Mouse (Mus musculus) c-Kit-negative CD71-positive TER-119-positive erythroid progenitor cells, embryonic 14.5 days (primary cell): ENCODE results near the gene B4galt3.
"Not testable (repeated sequence)": the region's sequence is repeated elsewhere in the genome, so short reads cannot be mapped to it uniquely, and the experiment has no call there.

ENCODE experiments used
- DNase-seq: peaks from one replicate; pipeline ENCODE4 v3.0.0-alpha.2; 2013; ENCODE audit warnings: low read depth, low spot score

B4galt3 gene

DNA sequence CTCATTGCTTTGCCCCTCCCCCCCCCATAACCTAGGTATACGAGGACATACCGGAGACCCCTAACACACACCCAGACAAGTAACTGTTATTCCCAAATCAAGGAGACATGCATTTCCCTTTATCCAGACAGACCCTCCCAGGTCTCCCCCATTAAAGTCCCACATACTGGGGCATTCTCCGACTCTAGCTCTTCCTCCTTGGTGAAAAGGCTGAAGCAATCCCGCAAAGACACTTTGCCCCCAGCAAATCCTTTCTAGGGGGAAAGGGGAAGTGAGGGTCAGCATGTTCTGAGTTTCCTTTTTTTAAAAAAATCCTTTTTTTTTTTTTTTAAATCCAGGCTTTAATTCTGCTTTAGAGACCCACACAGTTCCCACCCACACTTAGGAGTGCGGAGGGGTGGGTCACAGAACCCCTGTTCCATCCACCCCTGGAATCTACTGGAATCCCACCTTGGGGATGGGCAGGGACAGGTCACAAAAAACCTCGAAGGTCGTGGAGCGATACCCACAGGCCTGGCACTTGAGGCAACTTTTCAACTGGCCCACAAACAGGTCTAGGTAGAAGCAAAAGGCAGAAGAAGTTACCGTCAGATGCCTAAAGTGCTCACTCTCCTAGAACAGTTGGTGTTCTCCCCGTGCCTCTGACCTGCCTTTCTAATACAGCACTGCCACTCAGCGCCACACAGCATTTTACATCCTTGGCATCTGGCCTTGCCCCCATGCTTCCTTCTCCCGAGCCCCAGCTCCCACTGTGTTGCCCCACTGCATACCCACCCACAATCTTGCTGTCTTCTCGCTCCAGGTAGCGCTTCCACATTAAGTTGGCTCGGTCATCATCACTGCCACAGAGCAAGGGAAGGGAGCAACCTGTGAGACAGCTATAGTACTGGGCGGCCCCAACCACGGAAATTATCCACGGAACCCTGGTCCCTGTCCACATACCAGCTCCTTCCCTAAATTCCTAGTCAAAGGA is 13.3 kb downstream of the B4galt3 start:
- no peak for DNase-seq

DNA sequence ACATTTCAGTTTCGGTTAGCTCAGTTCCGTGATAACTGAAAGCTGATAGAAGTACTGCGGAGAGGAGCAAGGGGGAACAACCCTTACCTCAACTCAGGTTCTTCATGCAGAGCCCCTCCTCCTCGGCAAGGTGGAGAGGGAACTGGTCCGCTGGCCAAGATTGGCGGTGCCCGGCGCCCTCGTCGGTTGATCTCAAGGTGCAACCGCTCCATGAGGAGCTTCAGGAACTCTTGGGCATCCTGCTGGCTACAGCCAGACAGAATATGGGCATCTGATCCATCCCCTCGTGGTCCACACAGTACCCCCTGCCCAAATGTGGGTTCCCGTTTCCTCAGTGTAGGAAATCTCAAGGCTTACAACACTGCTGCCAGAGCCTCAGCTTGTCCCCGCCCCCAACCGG is 14.4 kb downstream of the B4galt3 start:
- no peak for DNase-seq

DNA sequence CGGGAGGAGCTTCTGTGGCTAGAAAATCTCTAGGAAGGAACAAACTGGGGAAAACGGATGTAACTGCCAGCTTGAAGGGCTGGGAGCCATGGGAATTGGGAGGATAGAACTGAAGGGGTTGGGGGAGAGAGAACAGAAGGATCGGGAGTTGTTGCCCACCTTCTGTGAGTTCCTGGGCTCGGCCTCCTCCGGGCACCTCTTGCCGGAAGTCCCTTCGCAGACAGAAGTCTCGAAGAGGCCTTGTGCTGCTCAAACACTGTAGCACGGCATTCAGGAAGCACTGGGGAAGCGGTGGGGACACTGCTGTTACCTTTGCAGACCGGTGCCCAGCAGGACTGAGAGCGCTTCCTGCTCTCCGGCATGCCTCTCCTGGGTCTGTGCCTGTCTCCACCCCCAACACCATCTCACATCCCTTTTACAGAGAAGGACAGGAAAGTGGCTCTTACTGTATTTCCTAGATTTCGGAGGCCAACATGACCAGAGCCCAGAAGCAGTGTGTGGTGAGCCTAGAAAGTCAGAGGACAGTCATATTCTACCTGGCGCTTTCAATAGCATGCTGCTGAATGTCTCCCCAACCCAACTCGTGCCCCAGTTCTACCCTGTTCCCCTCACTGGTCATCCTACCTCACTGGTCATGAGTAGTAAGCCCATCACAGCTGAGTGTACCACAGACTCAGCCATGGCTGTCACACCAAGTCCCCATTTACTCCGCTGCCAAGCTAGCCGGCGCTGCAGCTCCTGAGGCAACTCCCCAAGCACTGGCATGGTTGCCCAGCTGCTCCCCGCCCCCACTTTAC is 15.2 kb downstream of the B4galt3 start:
- no peak for DNase-seq

DNA sequence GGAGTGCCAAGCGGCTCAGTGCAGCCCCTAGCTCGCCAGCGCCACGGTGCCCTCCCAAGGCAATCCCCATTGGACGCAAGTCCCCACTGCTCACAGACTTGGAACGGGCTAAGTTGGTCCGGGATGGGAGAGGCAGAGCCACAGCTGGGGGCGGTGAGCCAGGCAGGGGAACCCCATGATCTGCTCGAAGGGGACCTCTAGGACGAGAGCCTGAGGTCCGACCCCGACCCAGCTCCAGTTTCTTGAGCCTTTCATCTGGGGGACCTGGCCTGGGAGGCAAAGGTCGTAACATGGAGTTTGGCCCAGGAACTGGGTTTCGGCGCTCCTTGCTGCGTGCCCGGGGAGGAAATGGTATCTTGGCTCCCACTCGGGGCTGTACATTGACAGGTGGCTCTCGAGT is 16.4 kb downstream of the B4galt3 start:
- DNase-seq, result no peak

DNA sequence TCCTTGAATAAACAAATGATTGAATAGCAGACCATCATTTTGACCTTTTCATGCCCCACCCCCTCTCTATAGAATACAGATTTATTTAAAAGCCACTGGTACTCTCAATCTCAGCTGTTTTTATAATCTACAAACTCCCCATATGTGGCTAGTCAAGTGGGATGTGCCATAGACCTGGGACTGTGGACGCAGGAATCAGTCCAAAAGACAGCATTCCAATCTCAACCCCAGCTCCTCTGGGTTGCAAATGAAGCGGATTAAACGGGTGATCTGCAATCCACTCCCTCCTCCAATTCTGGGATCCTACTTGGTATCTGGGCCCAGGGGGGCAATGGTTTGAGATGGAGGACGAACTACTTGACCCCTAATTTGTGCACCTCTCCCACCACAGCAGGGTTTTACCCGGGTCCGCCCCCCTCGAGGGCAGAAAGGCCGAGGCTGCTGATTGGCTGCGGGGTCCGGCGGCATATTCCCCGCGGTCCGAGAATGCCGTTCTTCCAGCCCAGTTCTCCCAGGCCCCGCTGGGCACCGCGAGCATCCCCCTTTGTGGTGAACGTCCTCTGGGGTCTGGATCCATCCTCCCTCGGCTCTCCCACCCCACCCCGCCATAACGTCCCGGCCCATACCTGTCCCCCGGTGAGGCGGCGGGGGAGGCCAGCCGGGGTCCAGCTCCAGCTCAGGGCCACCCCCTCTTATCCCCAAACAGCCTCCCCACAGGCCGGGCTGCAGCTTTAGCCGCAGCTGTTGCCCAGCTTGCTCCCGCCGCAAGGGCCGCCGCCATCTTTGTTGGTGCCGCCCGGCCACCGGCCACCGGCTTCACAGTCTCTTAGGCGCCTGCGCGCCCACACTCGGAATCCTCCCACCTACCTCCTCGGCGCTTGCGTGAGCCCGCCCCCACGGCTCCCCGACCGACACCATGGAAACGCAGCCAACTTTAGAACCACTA is 17.3 kb downstream of the B4galt3 start, which contains the start of gene Usp21:
TSS of gene Usp21 (minus strand) at position 856 of the 946 bp plus-strand sequence.
- peak; percentile 81 for DNase-seq

DNA sequence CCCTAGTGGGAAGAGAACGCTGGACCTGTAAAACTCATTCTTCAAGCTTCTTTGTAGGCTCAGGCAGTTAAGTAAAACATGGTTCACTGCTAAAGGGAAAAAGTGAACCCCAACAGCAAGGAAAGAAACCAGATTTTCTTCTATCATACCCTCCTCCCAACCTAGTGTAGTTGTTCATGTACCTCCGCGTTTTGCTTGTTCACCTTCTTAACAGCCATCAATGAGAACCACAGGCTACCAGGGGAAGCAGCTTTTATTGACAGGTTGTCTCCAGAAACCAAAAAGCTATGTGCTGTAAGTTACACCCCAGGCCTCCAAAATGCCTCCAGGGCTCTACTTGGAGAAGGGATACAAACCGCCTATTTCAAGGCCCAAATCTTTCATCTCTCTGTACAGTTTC is 18.2 kb downstream of the B4galt3 start:
- no peak for DNase-seq

DNA sequence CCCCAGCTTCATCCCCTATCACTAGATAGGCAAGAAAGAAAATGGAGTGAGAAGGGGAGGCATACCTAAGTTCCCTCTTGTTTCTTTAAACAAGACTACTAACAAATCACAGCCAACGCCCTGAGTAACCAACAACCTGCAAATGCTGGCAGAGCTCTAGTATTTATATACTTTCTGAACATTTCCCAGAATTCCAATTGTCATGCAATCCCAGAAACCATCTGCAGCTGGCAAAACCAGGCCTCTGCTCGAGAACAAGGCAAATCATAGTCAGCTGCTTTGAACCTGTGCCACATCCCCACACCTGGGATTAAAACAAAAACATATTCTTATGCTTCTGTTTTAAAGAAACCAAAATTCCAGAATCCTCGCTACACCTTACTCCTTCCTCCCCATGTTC is 23.2 kb downstream of the B4galt3 start:
- no peak for DNase-seq

DNA sequence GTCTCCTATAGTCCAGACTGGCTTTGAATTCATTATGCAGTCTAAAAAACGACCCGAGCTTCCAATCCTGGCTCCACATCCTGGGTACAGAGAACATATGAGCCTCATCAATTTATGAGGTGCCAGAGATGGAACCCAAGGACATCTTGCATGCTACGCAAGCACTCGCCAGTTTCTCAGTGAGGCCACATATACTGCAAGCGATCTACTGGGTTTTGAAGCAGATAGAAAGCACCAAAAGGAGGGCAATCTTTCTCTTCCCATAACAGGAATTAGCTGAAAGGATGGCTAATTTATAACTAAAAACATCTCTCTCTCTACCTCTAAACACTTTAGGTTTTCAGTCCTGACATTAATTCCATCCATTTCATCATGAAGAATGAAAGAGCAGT is 23.8 kb downstream of the B4galt3 start:
- DNase-seq, result no peak

DNA sequence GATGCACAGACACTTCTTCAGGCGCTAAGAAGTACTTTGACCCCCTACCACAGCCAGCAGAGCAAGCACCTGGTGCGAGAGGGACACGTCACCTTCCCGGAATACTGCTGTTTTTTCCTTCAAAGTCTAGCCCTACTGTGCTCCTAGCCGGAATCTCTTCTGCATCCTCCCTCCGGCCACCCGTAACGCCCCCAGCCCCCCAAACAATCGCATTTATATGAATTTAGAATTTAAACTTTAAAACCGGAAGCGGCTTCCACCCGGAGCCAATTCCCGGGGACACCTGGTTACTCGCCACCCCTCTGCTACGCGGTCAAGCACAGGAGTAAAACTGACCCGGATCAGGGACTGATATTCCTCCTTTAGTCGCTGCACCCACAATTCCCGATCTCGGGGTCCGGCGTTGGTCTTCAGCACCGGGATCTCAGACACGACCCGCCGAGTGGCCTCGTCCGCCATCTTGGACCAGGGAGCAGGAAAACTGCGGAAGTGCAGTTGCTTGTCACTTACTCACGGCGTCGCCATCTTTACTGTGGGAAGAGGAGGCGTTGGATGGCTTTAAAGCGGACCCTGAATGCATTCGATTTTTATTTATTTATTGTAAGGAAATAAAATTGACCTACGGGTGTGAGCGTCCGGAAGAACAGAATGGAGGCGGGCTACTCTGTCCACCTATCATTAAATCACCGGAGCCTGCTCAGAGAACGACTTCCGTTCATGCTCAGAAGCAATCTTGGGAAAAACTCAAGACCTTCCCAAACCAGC is 24.4 kb downstream of the B4galt3 start, which contains the start of gene Ufc1:
TSS of gene Ufc1 (minus strand) at position 727 of the 765 bp plus-strand sequence.
- peak; percentile 75 for DNase-seq

DNA sequence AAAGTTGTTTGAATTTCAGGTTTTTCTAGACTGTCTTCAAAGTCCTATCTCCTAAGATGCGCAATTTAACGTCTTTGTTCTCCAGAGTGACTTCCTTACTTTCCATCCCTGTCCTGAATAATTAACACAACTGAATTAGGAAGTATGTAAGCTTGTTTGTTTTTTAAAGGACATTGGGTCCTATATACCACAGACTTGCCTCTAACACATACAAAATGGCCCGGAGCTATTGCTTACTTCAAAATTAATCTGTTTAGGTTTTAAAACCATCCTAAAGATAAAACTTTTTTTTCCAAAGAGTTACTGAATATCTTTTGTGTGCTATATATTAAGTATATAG is 24.9 kb downstream of the B4galt3 start:
- no peak for DNase-seq

DNA sequence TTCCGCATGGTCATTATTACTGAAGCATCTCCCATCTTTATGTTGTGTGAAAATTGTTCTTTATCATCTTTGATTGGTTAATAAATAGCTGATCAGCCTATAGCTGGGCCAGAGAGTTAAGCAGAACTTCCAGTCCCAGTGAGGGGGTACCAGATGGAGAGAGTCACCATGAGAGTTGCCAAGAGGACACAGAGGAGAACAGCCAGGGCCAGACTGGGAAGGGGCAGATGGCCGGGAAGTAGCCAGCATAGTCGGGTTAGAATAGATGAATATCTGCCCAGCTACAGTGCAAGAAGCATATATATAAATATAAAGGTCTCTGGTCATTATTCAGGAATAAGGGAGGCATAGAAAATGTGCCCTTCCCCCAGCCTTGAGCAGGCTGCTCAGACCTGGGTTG is 28.1 kb downstream of the B4galt3 start:
- no peak for DNase-seq

DNA sequence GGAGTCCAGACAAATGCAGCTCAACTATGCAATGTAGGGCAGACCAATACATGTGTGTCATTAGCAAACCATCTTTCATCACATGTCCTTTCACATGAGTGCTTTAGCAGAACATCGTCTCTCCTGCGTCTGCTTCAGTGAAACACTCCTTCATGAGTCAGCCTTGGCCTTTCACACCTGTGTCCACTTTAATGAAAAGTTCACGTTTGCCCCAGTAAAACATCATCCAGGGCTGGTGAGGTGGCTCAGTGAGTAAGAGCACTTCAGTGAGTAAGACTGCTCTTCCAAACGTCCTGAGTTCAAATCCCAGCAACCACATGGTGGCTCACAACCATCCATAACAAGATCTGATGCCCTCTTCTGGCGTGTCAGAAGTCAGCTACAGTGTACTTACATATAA is 36.0 kb downstream of the B4galt3 start:
- not testable (repeated sequence) for DNase-seq

DNA sequence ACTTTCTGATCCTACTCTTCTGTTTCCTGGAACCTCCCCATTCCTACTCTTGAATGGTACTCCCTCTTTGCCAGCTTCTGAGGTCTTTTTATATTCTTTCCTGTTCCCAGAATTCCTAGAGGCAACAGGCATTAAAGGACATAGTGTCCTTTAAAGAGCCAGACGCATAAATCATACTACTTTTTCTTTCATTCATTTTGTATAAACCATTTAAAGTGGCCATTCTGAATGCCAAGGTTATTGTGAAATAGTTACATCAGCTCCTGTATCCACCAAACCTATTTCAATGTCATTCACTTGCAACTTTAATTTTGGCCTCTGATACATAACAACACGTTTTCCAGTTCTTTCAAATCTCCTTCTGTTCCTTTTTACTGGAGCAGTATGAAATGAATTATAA is 39.2 kb downstream of the B4galt3 start:
- DNase-seq, result no peak

DNA sequence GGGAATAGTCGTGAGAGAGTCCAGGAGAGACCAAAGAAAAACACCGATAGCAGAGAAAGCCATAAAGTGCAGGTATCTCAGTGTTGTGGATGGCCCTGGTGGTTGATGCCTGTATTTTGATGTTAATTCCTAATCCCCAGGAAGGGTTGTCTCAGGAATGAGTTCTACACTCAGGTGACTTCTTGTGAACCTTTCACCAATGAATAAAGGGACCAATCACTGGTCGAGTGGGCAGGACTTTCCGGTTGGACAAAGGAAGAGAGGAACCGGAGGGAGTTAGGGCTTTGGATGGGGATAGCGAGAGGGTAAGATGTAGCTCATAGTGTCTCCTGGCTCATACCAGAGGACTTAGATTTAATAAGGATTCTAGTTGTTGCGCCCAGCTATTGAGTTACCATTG is 49.6 kb downstream of the B4galt3 start:
- DNase-seq, result no peak

DNA sequence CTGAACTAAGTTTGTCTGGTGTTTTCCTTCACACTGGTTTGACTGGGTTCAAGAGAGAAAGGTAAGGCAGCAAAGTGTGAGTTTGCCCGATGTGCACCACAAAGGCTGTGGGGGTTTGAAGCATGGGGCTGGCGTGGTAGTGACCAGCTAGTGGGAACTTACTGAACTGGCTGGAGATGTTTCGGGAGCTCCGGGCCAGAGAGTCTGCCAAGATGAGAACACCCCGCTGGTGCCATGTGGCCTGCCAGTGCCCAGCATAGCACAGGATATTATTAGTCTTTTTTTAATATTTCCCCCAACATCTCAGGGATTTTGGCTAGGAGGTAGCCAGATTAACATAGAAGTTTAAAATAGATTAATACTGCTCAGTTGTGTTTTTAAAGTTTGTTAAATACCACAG is 50.0 kb downstream of the B4galt3 start:
- DNase-seq, result no peak

DNA sequence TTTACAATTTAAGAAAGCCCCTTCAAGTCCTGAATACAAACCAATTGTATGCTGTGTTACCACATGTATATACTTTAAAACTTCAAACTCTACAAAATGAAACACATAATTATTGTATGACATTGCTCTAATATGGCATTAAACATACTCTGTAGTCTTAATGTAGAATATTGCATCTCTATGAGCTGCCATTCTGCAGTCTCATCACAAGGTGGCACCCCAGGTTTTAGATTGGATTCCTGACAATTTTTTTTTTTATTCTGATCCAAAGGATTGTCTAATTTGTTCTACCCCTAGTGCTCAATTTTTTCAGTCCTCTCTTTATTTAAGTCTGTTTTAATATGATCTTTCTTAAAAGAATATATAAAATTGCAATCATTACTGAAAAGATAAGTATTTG is 51.3 kb downstream of the B4galt3 start:
- no peak for DNase-seq

DNA sequence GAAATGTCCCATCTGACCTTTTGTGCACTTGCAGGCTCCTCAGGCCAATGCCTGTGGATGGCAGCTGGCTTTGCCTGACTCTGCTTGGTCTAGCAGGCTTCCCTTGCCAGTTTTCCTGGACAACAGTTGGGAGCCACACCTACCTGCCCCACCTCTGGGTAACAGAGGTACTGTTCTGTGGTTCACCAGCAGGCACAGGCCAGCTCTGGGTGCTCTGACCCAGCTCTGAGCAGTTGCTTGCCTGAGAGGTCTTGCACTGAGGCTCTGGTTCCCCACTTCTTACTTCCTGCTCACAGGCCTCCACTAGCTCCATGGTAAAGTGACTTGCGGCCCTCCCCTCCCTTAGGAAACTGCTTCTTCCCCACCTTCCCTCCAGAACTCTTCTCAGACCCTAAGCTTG is 51.9 kb downstream of the B4galt3 start:
- DNase-seq, result no peak

DNA sequence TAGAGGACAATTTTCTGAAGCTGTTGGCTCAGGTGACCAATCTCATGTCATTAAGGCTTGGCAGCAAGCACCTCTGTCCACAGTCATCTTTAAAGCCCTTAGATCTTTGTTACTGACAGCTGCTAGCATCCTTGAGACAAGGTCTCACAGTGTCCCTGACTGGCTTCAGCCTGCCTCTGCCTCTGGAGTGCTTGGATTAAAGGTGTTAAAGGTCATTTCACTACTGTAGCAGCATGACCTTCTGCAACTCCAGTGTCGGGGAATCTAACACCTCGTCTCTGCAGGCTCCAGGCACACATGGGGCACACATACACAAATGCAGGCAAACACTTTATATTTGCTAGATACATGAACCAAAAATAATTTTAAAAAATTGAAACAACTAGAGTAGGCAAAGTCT is 55.4 kb downstream of the B4galt3 start:
- DNase-seq, result no peak
